Mouse (Mus musculus) G1E-ER4 (cell line): ENCODE results near the gene Rps6kb1. TPM values are rescaled to one million over a fixed set of nuclear protein-coding genes. Genes with fewer than 3 reads are reported as not detected.

Experiments
- GATA1 ChIP-seq: IDR thresholded peaks from one replicate; pipeline ENCODE4 v1.8.0; 2012; ENCODE audit warnings: low read length, inconsistent platforms
- polyA plus RNA-seq: library from polyadenylated mRNA; stranded (reverse); fragments of >175 nt; gene quantifications from 2 replicates; pipeline ENCODE4 v1.2.3, GENCODE M21; 2012

Rps6kb1 gene
- polyA plus RNA-seq, 1 experiment = 23.2 TPM

DNA sequence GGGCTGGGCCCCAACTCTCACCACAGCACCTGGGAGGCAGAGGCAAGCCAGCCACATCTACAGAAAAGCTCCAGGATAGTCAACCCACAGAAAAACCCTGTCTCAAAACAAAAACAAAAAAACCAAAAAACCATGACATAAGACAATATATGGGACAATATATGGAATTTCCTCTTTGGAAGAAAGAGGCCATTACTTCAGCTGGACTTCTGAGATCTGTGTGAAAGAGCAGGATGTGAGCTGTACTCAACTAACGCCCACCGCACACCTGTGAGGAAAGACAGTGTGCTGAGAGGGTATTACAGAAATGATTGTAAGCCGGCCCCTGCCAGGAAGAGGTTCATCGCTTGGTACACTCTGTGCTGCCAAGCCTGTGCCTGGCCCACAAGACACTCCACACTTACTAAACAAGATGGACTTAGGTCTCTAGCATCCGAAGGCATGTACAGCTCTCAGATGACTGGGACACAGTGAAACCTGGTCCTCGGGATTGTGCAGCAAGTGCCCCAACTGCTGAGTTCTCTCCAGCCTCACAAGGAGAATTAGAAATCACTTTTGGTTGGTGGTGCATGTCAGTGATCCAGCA, 29.1 kb upstream of the Rps6kb1 start:
- TF ChIP-seq GATA1 = no peak

DNA sequence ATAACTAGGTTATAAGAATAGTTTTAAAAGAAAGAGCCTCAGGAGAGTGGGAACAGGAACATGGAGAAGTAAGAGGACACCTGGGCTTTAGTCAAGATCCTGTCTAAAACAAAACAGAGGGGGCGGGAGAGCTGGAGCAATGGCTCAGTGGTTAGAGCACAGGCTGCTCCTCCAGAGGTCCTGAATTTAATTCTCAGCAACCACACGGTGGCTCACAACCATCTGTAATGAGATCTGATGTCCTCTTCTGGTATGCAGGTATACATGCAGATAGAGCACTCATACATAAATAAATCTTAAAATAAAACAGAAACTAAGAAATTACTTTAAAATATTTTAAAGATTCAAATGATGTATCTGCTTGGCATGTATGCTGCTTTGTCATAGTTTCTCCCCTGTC, 28.0 kb upstream of the Rps6kb1 start:
- TF ChIP-seq GATA1 = no peak

DNA sequence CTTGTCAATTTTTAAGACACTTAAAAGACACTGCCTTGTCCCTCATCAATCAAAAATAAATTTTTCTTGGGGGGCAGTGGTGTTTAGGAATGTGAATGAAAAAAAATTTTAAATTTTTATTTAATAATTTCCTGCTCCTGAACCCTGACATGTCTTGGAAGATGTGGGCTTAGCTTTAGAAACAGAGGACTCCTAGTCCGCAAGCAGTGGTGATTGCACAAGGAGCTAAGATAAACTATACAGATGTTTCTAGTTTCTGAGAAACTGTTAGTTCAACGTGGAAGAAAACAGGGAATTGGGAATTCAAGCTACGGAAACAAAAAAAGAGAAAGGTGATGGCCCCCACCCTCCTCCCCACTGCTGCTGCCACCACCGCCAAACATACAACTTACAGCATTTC, 27.3 kb upstream of the Rps6kb1 start:
- TF ChIP-seq GATA1 = no peak

DNA sequence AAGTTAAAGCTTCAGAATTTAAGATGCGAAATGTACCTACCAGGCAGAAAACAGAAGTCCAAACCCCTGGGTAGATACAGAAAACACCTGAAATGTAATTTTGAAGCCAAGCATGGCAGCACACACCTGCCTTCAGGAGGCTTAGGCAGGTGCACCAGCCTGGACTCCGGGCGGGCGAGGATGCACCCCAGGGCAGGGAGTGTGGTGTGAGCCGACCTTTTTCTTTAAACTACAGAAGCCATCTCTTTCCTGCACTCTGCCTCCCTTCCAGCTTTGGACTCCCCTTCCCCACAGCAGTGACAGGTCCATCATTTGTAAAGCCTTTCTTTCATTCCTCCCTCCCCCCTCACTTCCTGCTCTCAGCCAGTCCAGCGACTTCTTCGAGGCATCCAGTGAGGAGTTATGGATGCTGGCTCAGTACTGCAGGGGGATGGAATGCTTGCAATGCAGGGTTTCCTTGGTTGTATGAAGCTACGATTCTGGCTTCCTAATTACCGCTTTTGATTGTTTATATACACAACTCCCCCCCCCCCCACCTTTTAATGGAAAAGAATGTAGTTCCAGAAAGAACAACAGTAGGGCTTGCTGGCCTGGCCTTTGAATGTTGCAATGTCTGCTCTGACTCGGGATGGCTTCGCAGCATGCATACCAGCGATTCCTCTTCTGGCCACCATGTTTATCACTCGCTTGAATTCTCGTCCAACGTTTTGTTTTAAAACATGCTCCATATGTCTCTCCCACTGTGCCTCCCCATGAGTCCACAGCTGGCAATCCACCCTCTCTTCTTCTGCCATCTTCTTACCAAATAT, 26.6 kb upstream of the Rps6kb1 start:
- TF ChIP-seq GATA1 = no peak

DNA sequence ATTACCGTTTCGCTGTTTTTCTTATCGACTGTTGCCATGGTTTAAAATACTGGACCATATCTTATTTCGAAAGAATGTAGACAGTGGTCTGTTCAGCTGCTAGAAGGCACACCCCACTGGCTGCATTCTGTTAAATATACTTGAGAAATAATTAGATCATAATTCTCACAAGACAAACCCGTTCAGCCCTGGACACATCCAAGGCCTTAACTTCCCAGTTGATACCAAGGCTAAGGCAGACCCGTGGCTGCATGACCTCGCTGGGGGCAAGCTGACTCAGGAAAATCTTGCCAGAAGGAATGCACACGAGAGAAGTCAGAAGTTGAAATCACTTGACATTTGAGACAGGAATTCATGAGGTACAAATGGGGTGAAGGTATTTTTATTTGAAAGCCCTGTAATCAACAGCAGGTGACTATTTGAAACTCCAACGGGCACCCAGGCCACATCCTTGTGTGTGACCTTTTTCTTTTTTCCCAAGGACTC, 25.7 kb upstream of the Rps6kb1 start:
- no peak for TF ChIP-seq GATA1

DNA sequence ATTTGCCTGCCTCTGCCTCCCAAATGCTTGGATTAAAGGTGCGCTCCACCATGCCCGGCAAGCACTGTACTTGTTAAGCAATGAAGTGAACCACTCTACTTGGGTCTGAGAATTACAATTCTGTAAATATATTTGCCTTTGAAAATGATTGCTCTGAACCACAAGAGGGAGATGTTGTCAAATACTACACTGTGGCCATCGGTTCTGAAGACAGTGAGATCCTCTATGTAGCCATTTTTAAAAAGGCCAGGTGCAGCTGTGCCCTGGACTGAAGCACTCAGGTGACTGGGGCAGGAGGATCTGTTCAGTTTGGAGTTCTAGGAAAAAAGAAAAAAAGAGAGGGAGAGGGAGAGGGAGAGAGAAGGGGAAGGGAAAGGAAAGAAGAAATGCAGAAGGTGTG, 23.8 kb upstream of the Rps6kb1 start:
- no peak for TF ChIP-seq GATA1

DNA sequence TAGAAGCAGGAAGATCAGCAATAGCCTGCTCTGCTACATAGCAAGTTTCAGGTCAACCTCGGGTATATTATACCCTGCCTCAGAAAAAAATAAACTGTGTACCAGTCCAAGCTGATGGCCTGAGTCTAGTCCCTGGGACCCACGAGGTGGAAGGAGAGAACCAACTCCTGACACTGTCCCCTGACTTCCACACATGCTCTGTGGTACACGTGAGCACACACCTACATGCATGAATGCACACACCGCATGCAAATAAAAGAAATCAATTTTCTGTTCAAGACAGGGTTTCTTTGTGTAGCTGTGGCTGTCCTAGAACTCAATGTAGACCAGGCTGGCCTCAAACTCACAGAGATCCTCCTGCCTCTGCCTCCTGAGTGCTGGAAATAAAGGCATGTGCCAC, 13.7 kb upstream of the Rps6kb1 start:
- TF ChIP-seq GATA1 = no peak

DNA sequence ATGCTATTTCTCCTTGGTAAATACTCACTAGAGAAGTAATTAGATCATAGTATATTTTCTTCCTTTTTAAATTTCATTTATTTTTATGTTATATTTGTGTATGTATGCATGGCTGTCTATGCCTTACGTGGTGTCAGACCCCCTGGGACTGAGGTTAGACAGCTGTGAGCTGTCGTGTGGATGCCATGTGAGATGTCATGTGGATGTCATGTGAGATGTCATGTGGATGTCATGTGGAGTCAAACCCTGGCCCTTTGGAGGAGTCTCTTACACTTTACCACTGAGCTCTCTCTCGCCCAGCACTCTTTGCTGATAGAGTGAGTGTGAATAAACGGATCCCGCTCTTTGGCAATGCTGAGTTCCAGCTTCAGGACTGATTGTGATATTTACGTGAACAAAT, 8.9 kb upstream of the Rps6kb1 start:
- no peak for TF ChIP-seq GATA1

DNA sequence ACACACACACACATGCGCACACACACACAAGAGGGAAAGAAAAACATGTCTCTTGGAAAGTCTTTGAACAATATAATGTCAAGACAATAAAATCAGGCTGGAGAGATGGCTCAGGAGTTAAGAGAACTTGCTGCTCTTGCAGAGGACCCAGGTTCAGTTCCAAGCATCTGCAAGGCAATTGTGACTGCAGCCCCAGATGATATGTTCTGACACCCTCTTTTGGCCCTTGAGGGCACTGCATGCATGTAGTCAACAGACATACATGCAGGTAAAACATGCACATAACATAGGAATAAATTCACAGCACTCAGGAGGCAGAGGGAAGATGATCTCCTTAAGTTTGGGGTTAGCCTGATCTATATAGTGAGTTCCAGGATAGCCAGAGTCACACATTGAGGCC, 2.8 kb upstream of the Rps6kb1 start:
- TF ChIP-seq GATA1 = no peak

DNA sequence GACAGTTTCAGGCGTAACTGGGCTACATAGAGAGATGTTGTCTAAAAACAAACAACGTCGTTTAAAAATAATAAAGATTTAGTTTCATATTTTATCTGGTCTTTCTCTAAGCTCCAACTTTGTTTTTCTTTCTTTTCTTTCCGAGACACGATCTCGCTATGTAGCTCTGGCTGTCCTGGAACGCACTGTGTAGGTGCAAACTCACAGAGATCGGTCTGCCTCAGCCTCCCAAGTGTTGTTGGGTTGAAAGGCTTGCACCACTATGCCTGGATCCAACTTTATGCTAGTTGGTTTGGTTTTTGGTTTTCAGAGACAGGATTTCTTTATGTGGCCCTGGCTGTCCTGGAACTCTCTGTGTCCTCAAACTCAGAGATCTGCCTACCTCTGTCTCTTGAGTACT, 951 bp upstream of the Rps6kb1 start:
- TF ChIP-seq GATA1 = no peak

DNA sequence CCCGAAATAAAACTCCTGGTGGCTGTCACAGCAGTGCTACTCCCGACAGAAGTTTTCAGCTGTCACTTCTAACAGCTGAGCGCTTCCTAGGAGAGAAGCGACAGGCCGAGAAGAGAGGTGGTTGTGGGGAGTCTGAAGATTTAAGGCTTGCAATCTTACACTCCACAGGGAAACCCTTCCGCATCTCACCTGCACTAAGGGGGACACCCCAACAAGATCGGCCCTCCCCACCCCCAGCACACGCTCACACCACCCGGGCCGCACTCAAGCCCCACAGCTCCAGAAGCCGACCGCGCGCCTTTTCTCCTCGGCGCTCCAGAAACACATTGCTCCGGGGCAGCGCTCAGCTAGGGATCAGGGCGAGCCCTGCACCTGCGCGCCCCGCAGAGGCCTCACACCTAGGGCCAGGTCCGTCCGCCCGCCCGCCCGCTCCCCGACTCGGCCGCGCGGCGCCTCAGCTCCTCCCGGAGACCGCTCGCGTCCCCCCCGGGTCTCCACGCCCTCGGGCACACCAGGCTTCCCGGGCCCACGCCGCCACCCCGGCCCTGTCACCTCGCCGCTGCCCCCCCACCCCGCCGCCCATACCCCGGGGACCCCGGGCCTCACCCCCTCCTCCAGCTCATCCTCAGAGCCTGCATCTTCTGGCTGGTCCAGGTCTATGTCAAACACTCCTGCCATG, 506 bp downstream of the Rps6kb1 start:
- TF ChIP-seq GATA1 = no peak

DNA sequence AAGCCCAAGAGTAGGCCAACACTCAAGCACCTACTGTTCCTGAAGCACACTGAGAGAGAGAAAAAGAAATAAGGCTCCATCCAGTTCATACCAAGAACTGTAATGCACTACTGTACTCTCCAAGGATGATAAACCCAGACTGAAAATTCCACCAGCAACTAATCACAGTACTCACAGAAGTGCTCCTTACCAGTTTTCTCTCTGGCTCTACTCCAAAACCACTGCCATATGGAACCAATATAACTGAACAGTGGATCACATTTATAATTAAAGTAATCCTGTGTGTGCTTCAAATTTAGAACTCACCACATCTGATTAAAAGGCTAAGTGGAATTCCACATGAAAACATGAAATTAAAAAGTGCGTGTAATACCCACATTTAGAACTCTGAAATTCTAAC, 1.8 kb downstream of the Rps6kb1 start:
- TF ChIP-seq GATA1 = no peak

DNA sequence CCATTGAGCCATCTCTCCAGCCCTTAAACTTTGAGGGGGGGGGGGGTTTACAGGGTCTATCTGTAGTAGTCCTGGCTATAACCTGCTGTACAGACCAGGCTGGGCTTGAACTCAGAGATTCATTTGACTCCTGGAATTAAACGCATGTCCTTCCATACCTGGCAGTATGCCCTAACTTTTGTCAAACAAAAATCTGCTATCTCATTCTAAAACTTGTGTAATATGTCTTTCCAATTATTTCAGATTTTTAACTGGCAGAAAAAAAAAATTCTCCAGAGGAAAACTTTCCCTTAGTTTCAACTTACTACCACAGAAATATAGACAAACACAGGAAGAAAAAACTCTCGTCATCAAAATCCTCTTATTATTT, 4.1 kb downstream of the Rps6kb1 start:
- no peak for TF ChIP-seq GATA1

DNA sequence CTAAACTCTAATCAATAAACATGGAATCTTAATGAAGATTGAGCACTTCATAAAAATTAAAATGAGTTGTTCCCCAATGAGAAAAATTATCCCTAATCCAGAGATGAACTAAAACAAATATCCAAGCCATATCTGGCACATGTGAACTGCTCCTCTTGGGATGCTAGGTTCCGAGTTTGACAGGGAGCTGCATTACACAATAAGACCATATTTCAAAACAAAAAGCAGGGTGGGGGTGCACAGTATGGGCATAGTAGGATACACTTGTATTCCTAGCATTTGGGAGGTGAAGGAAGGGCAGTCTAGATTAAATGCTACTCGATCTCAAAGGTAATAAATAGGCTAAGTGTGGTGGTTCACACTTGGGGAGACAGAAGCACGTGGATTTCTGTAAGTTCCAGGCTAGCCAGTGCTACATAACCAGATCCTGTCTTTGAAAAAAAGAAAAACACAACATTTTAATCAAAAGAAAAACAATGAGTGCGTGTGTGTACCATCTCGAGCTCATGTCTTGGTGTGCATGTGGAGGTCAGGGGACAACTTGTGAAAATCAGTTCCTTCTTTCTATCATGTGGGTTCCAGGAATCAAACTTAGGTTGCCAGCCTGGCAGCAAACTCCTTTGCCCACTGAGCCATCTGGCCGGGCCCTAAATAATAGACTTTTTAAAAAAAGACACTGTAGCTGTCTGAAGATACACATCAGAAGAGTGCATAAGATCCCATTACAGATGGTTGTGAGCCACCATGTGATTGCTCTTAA, 4.7 kb downstream of the Rps6kb1 start:
- TF ChIP-seq GATA1 = peak; percentile 13

DNA sequence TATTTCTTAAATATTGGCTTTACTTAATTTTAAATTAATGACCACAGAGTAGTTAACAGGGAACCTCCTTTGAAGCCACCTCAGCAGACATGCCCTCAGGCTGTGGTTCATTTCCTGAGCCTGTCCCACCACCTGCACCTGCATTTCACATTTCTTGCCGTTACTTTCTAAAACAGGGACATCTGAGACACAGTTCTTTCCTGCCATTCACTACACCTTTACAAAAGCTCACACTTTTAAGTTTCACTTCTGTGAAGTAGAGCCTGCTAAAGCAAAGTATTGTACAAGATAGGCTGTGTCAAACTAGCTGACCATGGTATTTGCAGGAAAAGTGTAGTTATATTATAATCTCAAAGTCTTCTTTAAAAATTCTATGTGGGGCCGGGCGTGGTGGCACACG, 5.8 kb downstream of the Rps6kb1 start:
- no peak for TF ChIP-seq GATA1
